Mouse (Mus musculus) lung, postnatal 10 days (tissue): ENCODE measurements around the gene Adam19.

Experiments
- DNase-seq: peaks from one replicate; pipeline ENCODE4 v3.0.0; 2021

Adam19 gene

DNA sequence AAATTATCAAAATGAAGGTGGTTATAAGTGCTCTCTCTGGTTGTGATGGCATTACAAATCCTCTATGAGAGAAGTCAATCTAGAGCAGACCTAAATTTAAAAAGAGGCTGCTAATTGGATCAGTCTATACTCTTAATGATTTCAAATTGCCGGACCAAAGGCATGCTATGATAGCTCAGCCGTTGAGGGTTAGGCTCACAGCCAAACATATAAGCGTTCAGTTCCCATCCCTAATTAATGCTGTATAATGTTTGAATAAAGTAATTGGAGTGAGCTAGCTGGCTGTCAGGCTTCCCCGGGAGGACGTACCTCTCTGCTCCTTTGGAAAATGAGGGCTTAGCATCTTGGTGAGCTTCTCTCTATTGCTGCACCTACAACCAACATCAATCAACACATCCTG is 53.4 kb downstream of the Adam19 start:
- DNase-seq, result no peak

DNA sequence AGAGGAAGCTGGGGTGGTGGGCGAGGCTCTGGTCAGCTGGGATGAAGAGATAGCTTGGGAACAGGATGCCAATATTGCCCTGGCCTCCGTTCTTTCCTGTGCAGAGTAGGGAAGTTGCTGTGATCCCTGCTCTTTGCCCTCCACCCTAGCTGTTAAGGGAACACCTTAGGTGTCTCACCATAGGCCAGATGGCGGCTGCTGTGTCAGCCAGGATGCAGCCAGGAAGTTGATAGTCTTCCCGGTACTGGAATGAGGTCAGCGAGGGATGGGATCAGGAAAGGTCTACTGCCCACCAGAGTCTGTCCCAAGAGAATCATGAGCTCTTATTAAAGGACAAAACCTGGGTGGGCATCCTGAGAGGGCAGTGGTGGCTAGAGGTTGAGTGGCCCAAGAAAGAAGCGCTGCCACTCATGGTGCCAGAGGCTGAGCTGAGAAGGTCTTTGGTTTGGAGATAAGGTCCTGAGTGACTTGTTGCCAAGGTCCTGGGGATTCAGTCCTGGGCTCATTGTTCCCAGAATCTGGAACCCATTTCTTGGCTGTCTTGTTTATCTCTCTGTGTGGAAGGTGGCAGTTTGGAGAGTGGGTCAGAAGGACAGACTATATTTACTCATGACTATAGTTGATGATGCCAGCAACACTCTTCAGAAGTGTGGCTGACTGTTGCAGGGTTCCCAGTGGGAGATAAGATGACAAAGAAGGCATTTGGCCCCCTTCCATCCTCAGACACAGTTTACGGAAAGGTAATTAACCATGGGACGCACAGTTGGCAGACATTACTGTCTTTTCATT is 54.6 kb downstream of the Adam19 start:
- peak; percentile 52 for DNase-seq

DNA sequence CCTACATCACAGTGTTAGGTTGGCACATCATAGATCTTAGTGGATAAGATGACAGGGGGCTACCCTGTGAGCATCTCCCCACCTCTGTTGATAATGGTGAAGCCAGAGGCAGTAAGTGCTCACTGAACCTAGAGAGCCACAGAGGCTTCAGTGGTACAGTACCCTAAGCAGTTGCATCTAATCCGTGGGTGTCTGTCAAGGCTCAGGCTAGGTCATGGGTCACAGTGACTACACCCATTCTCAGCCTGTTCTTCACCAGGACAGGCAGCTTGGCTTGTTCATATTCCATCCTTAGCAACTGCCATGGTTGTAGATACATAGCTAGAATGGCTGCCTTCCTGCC is 55.1 kb downstream of the Adam19 start:
- DNase-seq, result no peak

DNA sequence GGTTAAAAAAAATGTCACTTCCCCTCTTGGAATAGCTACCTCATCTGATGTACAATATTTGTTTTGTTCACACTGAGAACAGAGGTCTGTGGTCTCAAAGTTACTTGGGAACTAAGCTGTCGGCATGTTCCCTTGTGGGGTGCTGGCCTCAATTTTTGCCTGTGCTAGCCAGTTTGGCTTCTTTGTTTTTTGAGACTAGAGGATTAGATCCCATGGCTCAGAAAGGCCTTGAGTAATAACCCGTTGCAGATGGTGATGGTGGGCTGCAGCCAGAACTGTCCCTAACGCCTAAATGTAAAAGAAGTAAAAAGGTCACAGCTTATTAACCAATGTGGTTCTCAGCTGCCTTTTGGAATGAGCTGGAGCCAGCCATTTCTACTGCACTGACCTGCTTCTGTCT is 57.4 kb downstream of the Adam19 start:
- DNase-seq, result no peak

DNA sequence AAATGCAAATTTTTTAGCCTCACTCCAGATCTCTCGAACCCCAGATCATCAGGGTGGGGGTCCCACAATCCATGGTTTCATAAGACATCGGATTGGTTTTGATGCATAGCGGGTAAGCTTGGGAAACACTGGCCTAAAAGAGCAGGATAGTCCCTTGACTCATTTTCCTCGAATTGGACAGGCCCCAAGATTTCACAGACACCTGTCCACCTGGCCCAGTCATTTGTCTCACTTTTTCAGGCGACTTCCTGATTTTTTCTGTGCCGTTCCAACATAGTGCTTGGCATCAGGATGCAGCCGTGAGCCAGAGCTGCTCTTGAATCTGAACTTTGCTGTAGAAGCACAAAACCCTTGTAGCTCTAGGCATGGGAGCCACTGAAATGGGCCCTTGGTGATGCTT is 58.4 kb downstream of the Adam19 start:
- no peak for DNase-seq

DNA sequence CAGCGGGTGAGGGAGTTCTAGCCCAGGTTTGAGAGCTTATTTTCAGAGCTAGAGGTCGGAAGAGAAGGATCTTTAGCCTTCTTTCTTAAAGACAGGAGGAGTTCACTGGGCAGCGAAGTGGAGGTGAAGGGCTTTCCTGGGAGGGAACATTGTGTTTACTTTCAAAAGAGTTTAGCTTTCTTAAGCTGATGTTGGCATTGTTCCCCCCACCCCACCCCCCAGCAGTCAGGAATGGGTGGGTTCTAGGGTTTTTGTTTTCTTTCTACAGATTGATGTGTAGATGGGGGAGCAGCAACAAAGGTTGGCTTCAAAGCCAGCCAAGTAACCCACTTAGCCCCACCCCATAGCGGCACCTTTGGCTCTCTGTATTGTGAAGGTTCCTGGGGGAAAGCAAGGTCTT is 59.2 kb downstream of the Adam19 start:
- DNase-seq, result no peak

DNA sequence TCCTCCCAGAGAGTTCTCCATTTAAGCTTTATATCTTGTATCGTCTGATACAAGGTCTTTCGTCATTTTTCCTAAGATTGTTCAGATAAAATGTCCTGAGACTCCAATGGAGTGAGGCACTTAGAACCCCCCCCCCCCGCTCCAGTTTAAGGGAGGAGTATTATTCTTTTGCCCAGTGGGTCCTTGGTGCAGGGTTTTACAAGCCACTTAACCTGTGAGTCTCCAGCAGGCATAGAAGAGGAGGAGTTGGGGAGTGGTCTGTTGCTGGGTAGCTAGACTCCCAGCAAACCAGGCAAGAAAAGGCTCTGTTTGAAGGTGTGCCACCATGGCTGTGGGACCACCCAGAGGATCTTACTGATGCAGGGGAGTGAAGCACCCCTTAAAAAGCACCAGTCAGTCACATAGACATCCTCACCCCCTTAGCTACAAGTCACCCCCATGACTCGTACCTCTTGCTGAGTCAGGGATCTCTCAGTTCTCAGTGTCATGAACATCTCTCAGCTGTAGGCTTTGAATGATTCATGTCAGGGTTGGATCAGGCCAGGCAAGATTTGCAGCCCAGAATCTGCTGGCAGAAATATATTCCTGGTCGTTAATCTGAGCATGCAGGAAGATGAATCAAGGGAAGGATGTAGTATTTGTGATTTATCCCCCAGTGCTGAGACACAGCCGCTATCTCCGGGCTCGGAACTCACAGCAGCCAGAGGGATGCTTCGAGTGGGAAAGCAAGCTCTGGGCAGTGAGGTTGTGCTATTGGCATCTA is 59.8 kb downstream of the Adam19 start:
- no peak for DNase-seq

DNA sequence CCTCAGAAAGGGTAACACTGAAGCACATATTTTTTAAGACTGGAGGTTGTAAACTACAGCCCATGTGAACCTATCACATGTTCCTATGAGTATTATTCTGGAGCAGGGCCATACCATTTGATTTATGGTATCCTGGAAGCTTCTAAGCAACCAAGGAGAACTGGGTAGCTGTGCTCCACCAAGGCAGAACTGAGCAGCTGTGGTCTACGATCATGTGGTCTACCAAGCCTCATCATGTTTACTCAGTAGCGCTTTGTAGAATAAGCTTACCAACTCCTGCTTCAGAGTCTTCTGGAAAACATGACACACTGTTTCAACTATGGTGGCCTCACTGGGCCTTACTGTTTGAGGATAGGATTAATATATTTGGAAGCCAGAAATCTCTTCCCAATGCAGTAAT is 60.7 kb downstream of the Adam19 start:
- peak; percentile 30 for DNase-seq

DNA sequence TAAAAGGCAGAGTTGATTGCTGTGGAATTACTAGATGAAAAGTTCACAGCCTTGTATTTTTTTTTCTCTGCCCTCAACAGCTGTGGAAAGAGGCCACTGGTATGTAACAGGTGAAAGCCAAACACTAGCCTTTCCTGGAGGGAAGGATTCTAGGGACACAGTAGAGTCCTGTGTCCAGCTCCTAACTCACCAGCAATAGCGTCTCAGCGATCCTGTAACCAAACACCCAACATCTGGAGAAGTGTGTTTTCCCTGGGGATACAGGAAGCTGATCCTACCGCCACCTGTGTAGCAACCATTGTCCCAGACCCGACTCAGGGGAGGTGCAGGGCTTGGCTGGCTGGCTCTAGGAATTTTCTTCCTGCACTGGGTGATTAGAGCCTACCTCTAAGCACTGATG is 63.8 kb downstream of the Adam19 start:
- no peak for DNase-seq

DNA sequence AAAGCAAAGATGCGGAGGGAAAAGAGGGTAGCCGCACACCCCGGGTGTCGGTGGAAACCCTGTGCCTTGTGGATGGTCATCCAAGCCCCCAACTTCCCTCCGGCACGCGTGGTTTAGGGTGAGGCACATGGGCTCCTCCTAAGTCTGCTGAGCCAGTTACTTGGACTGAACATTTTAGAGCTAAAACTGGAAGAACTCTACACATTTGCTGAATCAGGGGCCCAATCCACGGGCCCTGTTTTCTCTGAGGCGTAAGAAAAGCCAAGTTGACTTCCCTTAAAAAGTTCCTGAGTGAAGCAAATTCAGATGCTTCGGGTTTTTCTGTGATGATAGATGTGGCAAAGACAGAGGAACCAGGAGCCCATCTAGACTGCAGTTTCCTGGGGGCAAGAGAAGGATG is 64.3 kb downstream of the Adam19 start:
- DNase-seq, result no peak

DNA sequence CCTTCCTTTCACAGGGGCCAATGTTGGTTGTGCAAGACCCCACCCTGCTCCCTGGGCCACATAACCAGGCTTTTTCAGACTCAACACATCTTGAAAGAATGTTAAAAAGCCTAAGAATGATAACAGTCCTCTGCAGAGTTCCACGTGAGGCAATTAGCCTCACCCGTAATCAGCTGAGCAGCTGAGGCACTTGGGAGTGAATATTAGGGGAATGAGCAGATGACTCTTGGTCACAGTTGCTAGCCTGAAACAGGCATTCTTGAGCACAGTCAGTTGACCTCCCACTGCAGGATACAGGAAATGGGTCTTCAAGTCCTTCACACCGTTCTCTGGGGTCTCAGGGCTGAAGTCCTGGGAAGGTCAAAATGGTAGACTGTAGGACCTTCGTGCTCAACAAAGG is 65.9 kb downstream of the Adam19 start:
- no peak for DNase-seq

DNA sequence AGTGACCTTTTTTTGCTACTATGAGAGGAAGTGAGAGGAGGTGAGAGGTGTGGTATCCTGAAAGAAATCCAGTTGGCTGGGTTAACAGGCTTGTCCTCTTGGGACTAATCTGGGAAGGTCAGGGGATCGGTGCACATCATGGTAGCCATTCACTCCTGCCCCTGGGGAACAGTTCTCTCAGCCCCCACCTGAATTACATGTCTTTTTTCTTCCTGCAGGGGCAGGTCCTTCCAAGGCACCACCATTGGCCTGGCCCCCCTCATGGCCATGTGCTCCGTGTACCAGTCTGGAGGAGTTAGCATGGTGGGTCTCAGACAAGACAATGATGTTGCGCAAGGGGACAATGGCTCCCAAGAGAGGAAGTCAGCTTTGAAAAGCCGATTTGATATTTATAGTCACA is 67.1 kb downstream of the Adam19 start:
- no peak for DNase-seq

DNA sequence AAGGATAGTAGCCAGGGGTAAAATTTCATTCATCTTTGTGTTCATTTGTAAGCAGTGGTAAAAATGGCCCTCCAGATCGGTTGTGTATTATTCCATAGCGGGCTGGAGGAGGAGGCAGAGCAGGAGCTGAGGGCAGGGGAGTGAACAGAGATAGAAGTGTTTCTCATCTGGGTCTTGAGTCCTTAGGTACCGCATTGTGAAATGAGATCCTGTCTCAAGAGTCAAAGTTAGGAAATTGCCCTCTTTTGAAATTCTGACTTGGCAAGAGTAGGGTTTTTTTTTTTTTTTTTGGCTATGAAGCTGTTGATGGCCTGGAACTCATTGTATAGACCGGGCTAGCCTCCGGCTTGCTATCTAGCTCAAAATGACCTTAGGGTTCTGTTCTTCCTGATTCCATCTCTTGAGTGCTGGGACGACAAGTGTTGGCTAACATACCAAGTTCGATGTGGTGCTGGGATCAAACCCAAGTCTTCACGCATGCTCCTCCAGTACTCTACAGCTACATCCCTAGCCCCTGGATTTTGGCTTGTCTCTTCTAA is 67.6 kb downstream of the Adam19 start:
- DNase-seq, result no peak

DNA sequence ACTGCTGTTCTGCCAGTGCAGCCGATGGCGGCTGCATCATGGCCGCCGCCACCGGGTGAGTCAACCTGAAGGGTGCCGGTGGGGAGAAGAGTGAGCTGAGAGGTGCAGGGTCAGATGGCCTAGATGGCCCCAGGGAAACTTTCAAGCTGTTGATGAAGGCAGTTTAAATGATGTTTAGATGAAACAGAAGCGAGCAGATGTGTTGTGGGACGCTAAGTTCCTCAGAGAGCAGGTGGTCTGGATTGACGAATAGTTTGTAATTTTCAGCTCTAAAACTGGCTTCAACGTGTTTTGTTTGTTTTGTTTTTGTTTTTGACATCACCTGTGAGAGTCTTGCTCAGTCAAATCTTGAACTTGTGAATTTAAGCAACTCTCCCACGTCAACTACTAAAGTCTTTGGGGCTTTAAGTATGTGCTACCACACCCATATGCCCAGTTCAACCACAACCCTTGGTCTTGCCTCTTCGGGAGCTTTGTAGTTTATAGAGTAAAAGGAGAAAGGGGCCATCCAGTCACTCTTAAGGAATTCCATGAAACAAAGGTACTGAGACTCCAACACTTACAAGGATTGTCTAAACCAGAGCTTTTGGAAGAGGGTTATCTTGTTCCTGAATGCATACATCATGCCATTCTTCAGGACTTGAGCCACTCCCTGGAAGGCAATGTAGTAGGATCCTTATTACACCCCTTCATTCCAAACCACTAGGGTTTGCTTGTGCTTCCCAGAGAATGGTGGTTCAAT is 69.5 kb downstream of the Adam19 start:
- DNase-seq, result no peak

DNA sequence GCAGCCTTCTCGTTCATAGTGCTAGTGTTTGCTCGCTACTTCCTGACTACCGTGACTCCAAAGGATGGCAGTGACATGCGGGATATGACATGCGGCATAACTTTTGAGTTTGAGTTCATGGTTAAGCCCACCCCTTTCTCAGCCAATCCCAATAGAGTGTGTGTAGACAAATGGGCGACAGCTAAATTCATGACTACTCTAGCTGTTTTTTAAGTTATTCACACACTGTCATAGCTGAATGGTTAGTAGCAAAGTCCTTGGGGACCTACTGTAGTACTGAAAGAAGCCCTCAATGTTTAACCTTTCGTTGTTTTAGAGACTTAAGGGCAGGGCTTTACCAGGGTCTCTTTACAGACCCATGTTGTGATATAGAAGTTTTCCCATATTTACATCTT is 70.0 kb downstream of the Adam19 start:
- DNase-seq, result no peak

DNA sequence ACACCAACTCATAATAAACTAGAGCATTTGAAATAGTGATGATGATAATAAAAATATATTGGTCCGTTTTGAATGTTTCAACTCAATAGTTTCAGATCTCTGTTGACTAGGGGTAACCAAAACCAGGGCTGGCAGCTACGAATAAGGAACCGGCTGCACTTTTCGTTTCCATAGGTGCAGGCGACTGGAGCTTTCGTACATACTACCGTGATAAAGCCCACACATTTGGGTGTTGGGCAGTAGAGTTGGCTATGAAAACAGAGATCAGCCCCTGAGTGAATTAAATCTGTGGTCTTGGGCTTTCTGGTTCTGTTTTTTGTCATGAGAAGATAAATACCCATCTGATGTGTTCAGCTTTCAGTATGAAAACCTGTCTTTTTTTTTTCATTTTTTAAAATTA is 70.5 kb downstream of the Adam19 start:
- DNase-seq, result no peak

DNA sequence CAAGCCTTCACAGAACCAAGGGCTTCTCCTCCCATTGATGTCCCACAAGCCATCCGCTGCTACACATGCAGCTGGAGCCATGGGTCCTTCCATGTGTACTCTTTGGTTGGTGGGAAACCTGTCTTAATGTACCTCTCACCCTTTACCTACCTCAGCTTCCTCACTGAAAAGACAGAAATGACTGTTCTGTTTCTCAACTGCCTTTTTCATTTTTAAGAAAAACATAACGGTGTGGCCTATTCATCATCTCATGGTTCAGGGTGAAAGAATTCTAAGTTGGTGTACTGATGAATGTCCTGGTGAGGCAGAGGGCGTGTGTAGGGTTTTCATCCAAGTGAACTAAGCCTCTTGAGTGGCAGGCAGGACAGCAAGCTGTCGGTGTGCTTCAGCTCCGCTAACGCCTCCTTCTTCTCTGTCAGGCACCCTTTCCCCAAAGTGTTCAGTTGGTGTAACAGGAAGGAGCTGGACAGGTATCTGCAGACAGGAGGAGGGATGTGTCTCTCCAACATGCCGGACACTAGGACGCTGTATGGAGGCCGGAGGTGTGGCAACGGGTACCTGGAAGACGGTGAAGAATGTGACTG is 71.1 kb downstream of the Adam19 start:
- no peak for DNase-seq

DNA sequence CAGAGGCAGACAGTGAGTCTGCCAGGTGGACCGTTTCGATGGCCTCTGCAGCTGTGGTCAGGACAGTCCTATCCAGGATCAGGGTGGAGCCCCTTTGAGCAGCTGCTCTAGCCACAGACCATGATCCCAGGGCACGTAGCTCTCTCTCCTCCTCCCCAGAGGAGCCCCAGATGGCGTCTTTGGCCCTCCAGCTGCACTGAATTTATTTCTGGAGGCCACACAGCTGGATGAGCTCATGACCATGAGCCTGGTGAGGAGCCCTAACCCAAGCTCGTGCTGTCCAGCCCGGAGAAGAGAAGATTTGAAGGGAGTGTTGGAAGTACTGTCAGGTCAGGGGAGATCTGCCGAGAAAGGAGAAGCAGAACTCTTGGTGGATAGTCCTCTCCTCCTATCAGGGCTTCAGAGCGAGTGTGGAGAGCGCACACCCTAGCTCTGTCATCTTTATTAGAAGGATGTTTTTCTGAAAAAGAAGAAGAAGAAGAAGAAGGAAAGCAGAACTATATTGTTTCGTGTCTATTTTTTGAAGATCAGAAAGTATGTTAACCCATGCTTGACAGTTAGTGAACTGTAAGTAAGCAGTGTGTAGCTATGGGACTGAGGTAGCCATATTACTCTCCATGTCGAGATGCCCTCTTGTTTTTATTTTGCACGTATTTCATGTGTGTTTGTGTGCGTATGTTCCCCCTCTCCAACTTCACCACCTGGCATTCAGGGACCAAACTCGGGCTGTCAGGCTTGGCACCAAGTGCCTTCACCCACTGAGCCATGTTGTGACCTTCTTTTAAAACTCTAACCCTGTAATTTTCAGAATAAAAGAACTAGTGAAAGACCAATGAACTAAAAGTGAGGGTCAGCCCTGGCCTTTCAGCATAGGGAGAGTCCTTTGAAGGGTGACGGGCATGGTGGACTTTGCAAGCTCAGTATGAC is 72.1 kb downstream of the Adam19 start:
- DNase-seq, result peak; percentile 71

DNA sequence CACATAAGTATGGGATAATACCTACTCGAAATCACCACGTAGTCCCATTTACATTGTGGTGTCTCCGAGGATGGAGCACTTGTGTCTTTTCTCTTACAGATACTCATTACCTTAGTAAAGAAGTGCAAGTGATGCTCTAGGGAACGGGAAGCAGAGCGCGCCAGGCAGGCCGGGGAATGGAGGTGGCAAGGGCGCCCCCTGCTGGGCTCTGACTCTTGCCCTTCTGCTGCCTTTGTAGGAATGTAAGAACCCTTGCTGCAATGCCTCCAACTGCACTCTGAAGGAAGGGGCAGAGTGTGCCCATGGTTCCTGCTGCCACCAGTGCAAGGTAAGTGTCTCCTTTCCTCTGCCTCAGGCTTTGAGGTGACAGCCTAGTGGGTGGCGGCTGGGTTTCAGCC is 72.8 kb downstream of the Adam19 start:
- peak; percentile 88 for DNase-seq

DNA sequence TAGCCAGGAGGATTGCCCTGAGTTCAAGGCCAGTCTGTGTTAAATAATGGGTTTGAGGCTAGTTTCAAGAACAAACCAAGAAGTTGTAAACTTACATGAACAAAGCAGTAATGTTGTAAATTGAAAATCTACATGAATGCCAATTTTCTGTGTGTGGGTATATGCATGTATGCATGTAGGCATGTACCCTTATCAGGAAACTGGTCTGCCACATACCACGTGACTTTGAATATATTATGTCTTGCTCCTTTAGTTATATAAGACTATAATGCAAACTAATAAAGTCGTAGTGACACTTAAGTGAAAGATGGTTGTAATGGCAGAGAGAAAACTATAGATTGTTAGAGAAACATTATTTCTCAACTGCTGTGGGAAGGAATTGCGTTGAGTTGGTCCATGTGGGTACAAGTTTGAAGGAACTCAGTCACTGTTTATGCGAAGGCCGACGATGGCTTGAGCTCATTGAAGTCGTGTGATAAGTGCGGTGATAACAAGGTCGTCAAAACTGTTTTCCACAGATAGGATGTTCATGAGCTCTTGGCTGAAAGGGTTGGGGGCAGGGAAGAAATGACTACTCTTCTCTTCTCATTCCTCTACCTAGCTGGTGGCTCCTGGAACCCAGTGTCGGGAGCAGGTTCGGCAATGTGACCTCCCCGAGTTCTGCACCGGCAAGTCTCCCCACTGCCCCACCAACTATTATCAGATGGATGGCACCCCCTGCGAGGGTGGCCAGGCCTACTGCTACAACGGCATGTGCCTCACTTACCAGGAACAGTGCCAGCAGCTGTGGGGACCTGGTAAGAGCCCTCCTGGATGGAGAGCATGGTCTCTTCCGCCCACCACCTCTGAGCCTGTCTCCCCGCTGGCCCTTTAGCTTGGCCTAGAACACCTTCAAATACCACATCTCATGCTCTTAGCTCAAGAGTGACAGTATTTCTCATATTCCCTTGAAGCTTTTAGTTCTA is 75.5 kb downstream of the Adam19 start:
- no peak for DNase-seq

DNA sequence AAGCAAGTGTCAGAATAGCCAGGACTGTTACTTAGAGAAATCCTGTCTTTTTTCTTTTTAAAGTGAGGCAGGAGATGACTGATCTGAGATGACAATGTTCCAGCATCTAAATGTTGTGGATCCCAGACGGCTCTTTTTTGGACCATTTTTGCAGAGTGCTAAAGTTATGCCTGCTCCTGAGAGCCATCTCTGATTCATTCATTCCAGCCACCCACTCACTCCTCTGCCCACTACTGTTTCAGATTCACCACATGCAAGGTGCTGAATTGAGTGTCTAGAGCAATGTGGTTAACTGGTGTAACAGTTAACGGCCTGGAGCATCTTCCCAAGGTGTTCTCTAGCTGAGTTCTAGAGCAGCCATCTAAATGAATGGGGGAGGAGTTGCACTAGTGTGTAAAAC is 79.1 kb downstream of the Adam19 start:
- DNase-seq, result no peak
